ENCODE assay signal across 8 mouse cellular contexts in genomic region chr4:46649161-46649560, GRCm38 (mm10). TPM values are rescaled to one million over a fixed set of nuclear protein-coding genes. Genes with fewer than 3 reads are reported as not detected.
DNase-seq lines count a peak whose midpoint lies in the region; ATAC-seq and TF ChIP-seq lines count a peak whose summit lies in the region.

No protein-coding gene starts in this region.

- TF ChIP-seq CTCF in kidney, postnatal 0 days (IDR thresholded peaks at IDR 0.05; ENCODE audit: low read depth), result no peak
- TF ChIP-seq CTCF in midbrain, postnatal 0 days (IDR thresholded peaks at IDR 0.05), result no peak

- peak overlapping the region; percentile 71 for H3K4me3 ChIP-seq in kidney, postnatal 0 days (replicated peaks; ENCODE audit: low read depth, low read length)
- peak overlapping the region; percentile 69 for H3K4me3 ChIP-seq in embryonic facial prominence, embryonic 10.5 days
- peak overlapping the region; percentile 82 for H3K4me3 ChIP-seq in hindbrain, embryonic 16.5 days (ENCODE audit: low read length)
- H3K4me3 ChIP-seq in midbrain, postnatal 0 days (ENCODE audit: low read depth, low read length), result peak overlapping the region; percentile 73

- no peak for DNase-seq in kidney, postnatal 0 days (ENCODE audit: low spot score)
- DNase-seq in kidney, adult 9 months, result no peak
- no peak for DNase-seq in embryonic facial prominence, embryonic 10.5 days (ENCODE audit: low spot score)
- no peak for DNase-seq in midbrain, postnatal 0 days (ENCODE audit: low spot score)
- DNase-seq in ovary, postnatal 14 days (ENCODE audit: low spot score), result no peak
- no peak for DNase-seq in cerebellum, postnatal 36 days
- no peak for DNase-seq in layer of hippocampus, postnatal 10 days (ENCODE audit: low spot score in 2 of 2)

- H3K36me3 ChIP-seq in kidney, postnatal 0 days (ENCODE audit: insufficient read depth, low read length), result no peaks in the 10 kb centered on the region
- H3K36me3 ChIP-seq in embryonic facial prominence, embryonic 10.5 days (replicated peaks), result no peaks in the 10 kb centered on the region
- no peaks in the 10 kb centered on the region for H3K36me3 ChIP-seq in hindbrain, embryonic 16.5 days (ENCODE audit: control insufficient read depth, insufficient read depth, low read length)
- H3K36me3 ChIP-seq in midbrain, postnatal 0 days (ENCODE audit: insufficient read depth, low read length), result no peaks in the 10 kb centered on the region

- H3K27ac ChIP-seq in kidney, postnatal 0 days, result no peak overlapping the region
- H3K27ac ChIP-seq in embryonic facial prominence, embryonic 10.5 days (replicated peaks), result no peak overlapping the region
- H3K27ac ChIP-seq in hindbrain, embryonic 16.5 days (ENCODE audit: low read depth, low read length), result no peak overlapping the region
- H3K27ac ChIP-seq in midbrain, postnatal 0 days (ENCODE audit: low read depth, low read length), result no peak overlapping the region

- no peaks in the 10 kb centered on the region for H3K9me3 ChIP-seq in kidney, postnatal 0 days (replicated peaks; ENCODE audit: low read length)
- H3K9me3 ChIP-seq in embryonic facial prominence, embryonic 10.5 days, result no peaks in the 10 kb centered on the region
- H3K9me3 ChIP-seq in hindbrain, embryonic 16.5 days (ENCODE audit: control insufficient read depth, low read length), result no peaks in the 10 kb centered on the region
- no peaks in the 10 kb centered on the region for H3K9me3 ChIP-seq in midbrain, postnatal 0 days (ENCODE audit: low read length)

- H3K4me2 ChIP-seq in kidney, postnatal 0 days (ENCODE audit: low read length), result peak overlapping the region; percentile 94
- peak overlapping the region; percentile 98 for H3K4me2 ChIP-seq in hindbrain, embryonic 16.5 days (ENCODE audit: low read length)
- peak overlapping the region; percentile 95 for H3K4me2 ChIP-seq in midbrain, postnatal 0 days (ENCODE audit: low read depth, low read length, poor library complexity, severe bottlenecking)

- H3K9ac ChIP-seq in kidney, postnatal 0 days (ENCODE audit: low read depth, low read length), result peak overlapping the region; percentile 71
- H3K9ac ChIP-seq in hindbrain, embryonic 16.5 days (ENCODE audit: low read depth, low read length), result no peak overlapping the region; the same call in 1 of the 2 replicates
- no peak overlapping the region for H3K9ac ChIP-seq in midbrain, postnatal 0 days (replicated peaks; ENCODE audit: low read length, poor library complexity, severe bottlenecking)

- H3K27me3 ChIP-seq in kidney, postnatal 0 days (ENCODE audit: insufficient read depth, low read length), result no peaks in the 10 kb centered on the region
- H3K27me3 ChIP-seq in embryonic facial prominence, embryonic 10.5 days (replicated peaks; ENCODE audit: low read depth, poor library complexity, severe bottlenecking), result peaks cover 48% of the 10 kb centered on the region
- H3K27me3 ChIP-seq in hindbrain, embryonic 16.5 days (replicated peaks; ENCODE audit: control insufficient read depth, insufficient read depth, low read length), result peaks cover 14% of the 10 kb centered on the region
- peaks cover 36% of the 10 kb centered on the region; the same call in 1 of the 2 replicates for H3K27me3 ChIP-seq in midbrain, postnatal 0 days (ENCODE audit: insufficient read depth, low read length)

- H3K4me1 ChIP-seq in kidney, postnatal 0 days (replicated peaks; ENCODE audit: insufficient read depth, low read length), result 0 out of 2 replicates have a peak, but pooled peaks cover 4% of the 10 kb centered on the region
- H3K4me1 ChIP-seq in embryonic facial prominence, embryonic 10.5 days, result peaks cover 15% of the 10 kb centered on the region
- H3K4me1 ChIP-seq in hindbrain, embryonic 16.5 days (ENCODE audit: control insufficient read depth, insufficient read depth, low read depth, low read length), result peaks cover 7% of the 10 kb centered on the region
- H3K4me1 ChIP-seq in midbrain, postnatal 0 days (ENCODE audit: insufficient read depth, low read length), result no peaks in the 10 kb centered on the region

- WGBS in kidney, postnatal 0 days, result 49% methylated on average over 4 of the region's 4 CpGs
- WGBS in embryonic facial prominence, embryonic 10.5 days, result 59% methylated on average over 4 of the region's 4 CpGs
- WGBS in hindbrain, embryonic 16.5 days, result 63% methylated on average over 4 of the region's 4 CpGs
- WGBS in midbrain, postnatal 0 days, result 62% methylated on average over 4 of the region's 4 CpGs

- no peak for ATAC-seq in kidney, postnatal 0 days (replicated peaks; ENCODE audit: low FRiP score, low read depth)
- ATAC-seq in hindbrain, embryonic 16.5 days, result no peak
- ATAC-seq in midbrain, postnatal 0 days (ENCODE audit: low FRiP score), result no peak

RNA-seq across cellular contexts. Expression of gene Tbc1d2, which starts 0.8 kb away (rescaled TPM):
- polyA plus RNA-seq in kidney, postnatal 0 days (2015; fragmentation: Nextera tagmentation; extraction: Ambion mirVana), result 3.6 and 4.2 TPM in 2 replicates
- 2.3 TPM in 2 replicates for polyA plus RNA-seq in embryonic facial prominence, embryonic 10.5 days (2016; fragmentation: Nextera tagmentation; extraction: Ambion mirVana)
- 1.1 and 1.3 TPM in 2 replicates for polyA plus RNA-seq in hindbrain, embryonic 16.5 days (2015; fragmentation: Nextera tagmentation; extraction: Ambion mirVana)
- 0.85 and 1.9 TPM in 2 replicates for total RNA-seq in midbrain, postnatal 0 days (2014; rRNA removed)
- polyA plus RNA-seq in midbrain, postnatal 0 days (2015; fragmentation: Nextera tagmentation; extraction: Ambion mirVana), result 0.52 and 0.55 TPM in 2 replicates
- total RNA-seq in layer of hippocampus, postnatal 10 days (2021), result 1 to 10 TPM; 2.5 to 2.9 TPM

RNA-seq across cellular contexts. Expression of gene Coro2a, which starts 47.2 kb away (rescaled TPM):
- polyA plus RNA-seq in kidney, postnatal 0 days (2015; fragmentation: Nextera tagmentation; extraction: Ambion mirVana), result 2.9 and 3.4 TPM in 2 replicates
- 7.1 and 8.5 TPM in 2 replicates for polyA plus RNA-seq in embryonic facial prominence, embryonic 10.5 days (2016; fragmentation: Nextera tagmentation; extraction: Ambion mirVana)
- polyA plus RNA-seq in hindbrain, embryonic 16.5 days (2015; fragmentation: Nextera tagmentation; extraction: Ambion mirVana), result 7.9 and 10.2 TPM in 2 replicates
- total RNA-seq in midbrain, postnatal 0 days (2014; rRNA removed), result 24.4 and 33.2 TPM in 2 replicates
- polyA plus RNA-seq in midbrain, postnatal 0 days (2015; fragmentation: Nextera tagmentation; extraction: Ambion mirVana), result 7.0 and 7.8 TPM in 2 replicates
- 10 to 100 TPM; 35.6 to 37.6 TPM for total RNA-seq in layer of hippocampus, postnatal 10 days (2021)
